Mouse (Mus musculus): Measurements from ENCODE around the gene Tnfrsf23. TPM values are rescaled to one million over a fixed set of nuclear protein-coding genes. Genes with fewer than 3 reads are reported as not detected.
"Not testable (repeated sequence)": the region's sequence is repeated elsewhere in the genome, so short reads cannot be mapped to it uniquely, and the experiment has no call there.

The Tnfrsf23 gene
- polyA plus RNA-seq, 1 experiment, result 4.8 TPM

DNA sequence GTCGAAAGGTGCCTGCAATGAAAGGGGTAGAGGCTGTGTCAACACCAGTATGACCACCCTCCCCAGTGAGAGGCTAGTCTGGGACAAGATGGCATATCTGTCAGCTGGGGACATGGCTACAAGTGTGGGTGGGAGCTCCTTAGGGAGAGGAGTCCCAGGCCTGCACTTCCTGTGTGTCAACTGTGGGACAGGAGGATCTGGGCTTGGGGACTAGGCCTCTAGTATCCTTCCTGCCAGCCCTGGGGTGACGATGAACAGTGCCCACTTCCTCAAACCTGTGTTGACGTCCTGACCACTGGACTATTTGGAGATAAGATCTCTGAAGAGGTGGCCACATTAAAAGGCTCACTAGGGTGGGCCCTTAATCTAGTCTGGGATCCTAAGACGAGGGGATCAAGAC, 4.3 kb upstream of the Tnfrsf23 start:
- H3K4me3 ChIP-seq (ENCODE audit: control insufficient read depth, insufficient read depth, low read length), result no peak overlapping the region
- no peaks in the 10 kb centered on the region for H3K27me3 ChIP-seq (ENCODE audit: control insufficient read depth, insufficient read depth, low read length)
- peaks cover 5% of the 10 kb centered on the region; the same call in 1 of the 2 replicates for H3K4me1 ChIP-seq (replicated peaks; ENCODE audit: control insufficient read depth, insufficient read depth, low read length)
- no peaks in the 10 kb centered on the region for H3K36me3 ChIP-seq (ENCODE audit: control insufficient read depth, insufficient read depth, low read length)
- 60% methylated on average over 4 of the region's 4 CpGs for WGBS
- TF ChIP-seq POLR2A (IDR thresholded peaks at IDR 0.05; ENCODE audit: control insufficient read depth, extremely low read depth, insufficient read depth, low read length, poor library complexity), result no peak
- TF ChIP-seq CTCF (IDR thresholded peaks at IDR 0.05; ENCODE audit: borderline replicate concordance, control insufficient read depth, extremely low read depth, insufficient read depth, low read length, poor library complexity), result no peak
- no peak overlapping the region for H3K27ac ChIP-seq (ENCODE audit: control insufficient read depth, insufficient read depth, low read length)
- no peak for DNase-seq

DNA sequence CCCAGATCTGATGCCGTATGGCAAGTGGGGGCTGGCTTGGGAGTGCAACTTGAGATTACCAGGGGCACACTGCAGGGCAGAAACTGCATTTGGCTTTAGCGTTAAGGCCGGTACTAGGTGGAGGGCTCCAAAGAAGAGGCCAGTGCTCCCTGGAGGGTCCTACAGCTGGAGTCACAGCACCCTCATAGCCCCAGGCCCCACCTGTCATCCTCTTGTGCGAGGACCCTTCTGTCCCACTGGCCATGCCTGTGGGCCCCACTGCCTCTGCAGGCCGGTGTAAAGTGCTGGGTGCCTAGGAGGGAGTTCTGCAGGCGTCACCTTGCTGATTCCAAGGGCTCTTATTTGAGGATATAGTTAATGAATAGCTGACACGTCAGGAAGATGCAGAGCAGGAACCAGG, 3.8 kb upstream of the Tnfrsf23 start:
- no peak overlapping the region for H3K27ac ChIP-seq (ENCODE audit: control insufficient read depth, insufficient read depth, low read length)
- no peaks in the 10 kb centered on the region for H3K27me3 ChIP-seq (ENCODE audit: control insufficient read depth, insufficient read depth, low read length)
- no peak for DNase-seq
- peaks cover 5% of the 10 kb centered on the region; the same call in 1 of the 2 replicates for H3K4me1 ChIP-seq (replicated peaks; ENCODE audit: control insufficient read depth, insufficient read depth, low read length)
- no peak overlapping the region for H3K4me3 ChIP-seq (ENCODE audit: control insufficient read depth, insufficient read depth, low read length)
- no peaks in the 10 kb centered on the region for H3K36me3 ChIP-seq (ENCODE audit: control insufficient read depth, insufficient read depth, low read length)
- 95% methylated on average over 7 of the region's 7 CpGs for WGBS
- no peak for TF ChIP-seq POLR2A (IDR thresholded peaks at IDR 0.05; ENCODE audit: control insufficient read depth, extremely low read depth, insufficient read depth, low read length, poor library complexity)
- TF ChIP-seq CTCF (IDR thresholded peaks at IDR 0.05; ENCODE audit: borderline replicate concordance, control insufficient read depth, extremely low read depth, insufficient read depth, low read length, poor library complexity), result no peak

DNA sequence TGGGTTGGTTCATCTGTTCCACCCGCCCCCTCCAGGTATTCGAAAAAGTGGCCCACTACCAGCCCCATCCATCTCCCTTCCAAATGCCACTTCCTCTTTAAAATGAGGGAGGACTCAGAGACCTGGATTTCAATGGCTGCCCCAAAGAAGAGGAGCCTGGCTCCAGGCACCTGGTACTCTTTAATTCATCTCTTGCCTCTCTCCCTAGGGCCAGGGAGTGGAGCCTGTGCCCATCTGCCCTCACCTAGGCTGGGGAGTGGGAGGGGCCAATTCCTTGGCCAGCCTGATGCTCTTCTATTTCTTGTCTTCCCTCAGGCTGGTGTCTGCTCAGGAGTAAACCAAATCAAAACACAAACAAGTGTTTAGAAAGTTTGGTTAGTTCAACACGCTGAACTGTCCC, 1.0 kb upstream of the Tnfrsf23 start:
- not testable (repeated sequence) for H3K4me3 ChIP-seq (ENCODE audit: control insufficient read depth, insufficient read depth, low read length); H3K36me3 ChIP-seq (ENCODE audit: control insufficient read depth, insufficient read depth, low read length); DNase-seq; H3K27ac ChIP-seq (ENCODE audit: control insufficient read depth, insufficient read depth, low read length); H3K4me1 ChIP-seq (replicated peaks; ENCODE audit: control insufficient read depth, insufficient read depth, low read length); H3K27me3 ChIP-seq (ENCODE audit: control insufficient read depth, insufficient read depth, low read length)
- whole genome bisulfite sequencing, result 75% methylated on average over 3 of the region's 3 CpGs

DNA sequence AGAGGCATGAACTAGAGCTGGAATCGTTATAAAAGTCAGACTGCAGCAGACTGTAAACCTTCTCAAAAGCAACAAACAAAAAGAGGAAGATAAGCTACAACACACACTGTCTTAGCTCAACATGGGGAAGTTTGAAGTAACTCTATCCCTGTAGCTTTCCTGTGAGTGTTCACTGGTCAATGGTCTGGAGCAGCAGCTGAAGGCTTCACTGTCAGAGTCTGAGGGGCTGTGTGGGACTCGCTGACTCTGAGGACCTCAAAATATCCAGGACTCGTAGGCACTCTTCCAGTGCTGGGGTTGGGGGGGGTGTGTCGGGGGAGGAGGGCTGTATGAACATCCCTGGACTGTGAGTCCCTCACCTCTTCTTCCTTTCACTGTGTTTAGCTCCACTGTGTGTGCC, 519 bp upstream of the Tnfrsf23 start:
- not testable (repeated sequence) for H3K27me3 ChIP-seq (ENCODE audit: control insufficient read depth, insufficient read depth, low read length); H3K27ac ChIP-seq (ENCODE audit: control insufficient read depth, insufficient read depth, low read length); H3K4me3 ChIP-seq (ENCODE audit: control insufficient read depth, insufficient read depth, low read length); DNase-seq; H3K4me1 ChIP-seq (replicated peaks; ENCODE audit: control insufficient read depth, insufficient read depth, low read length); H3K36me3 ChIP-seq (ENCODE audit: control insufficient read depth, insufficient read depth, low read length)
- WGBS, result 29% methylated on average over 4 of the region's 4 CpGs

DNA sequence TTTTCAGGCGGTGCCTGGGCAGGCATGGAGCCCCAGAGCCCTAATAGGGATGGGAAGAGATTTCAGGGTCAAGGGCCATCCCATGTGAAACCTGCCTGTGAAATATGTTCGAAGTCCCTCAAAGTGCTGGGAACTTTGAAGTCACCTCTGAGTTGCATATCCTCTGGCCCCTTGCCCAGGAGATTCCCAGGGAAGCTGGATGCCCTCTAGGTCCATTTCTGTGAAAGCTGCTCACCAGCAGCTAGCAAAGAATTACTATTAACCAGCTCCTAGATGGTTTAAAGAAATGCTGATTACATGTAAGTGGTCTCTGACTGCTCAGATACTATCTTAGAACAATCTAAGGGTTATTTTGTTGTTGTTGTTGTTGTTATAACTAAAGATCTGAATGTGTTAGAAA, 1.1 kb downstream of the Tnfrsf23 start:
- H3K36me3 ChIP-seq (ENCODE audit: control insufficient read depth, insufficient read depth, low read length); H3K27me3 ChIP-seq (ENCODE audit: control insufficient read depth, insufficient read depth, low read length); H3K4me3 ChIP-seq (ENCODE audit: control insufficient read depth, insufficient read depth, low read length); H3K27ac ChIP-seq (ENCODE audit: control insufficient read depth, insufficient read depth, low read length); DNase-seq; H3K4me1 ChIP-seq (replicated peaks; ENCODE audit: control insufficient read depth, insufficient read depth, low read length): not testable (repeated sequence)
- 88% methylated on average over 2 of the region's 2 CpGs for WGBS

DNA sequence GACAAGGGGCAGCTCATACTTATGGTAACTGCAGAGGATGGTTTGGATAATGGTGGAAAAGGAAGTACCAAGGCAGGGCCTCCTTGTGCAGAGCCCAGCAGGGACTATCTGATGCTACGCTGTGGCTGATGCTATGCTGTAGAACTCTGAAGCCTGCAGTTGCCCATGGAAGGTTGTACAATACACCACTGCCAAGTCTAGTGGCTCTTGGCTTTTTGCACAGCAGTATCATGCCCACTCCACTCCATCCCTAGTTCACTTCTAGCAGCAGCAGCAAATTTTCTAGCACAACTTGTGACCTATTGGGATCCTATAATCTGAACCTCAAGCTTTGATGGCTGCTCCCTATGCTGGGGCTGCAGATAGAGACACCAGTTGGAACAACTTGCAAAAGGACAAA, 4.1 kb downstream of the Tnfrsf23 start:
- no peak for TF ChIP-seq POLR2A (IDR thresholded peaks at IDR 0.05; ENCODE audit: control insufficient read depth, extremely low read depth, insufficient read depth, low read length, poor library complexity)
- no peak for TF ChIP-seq CTCF (IDR thresholded peaks at IDR 0.05; ENCODE audit: borderline replicate concordance, control insufficient read depth, extremely low read depth, insufficient read depth, low read length, poor library complexity)
- no peak overlapping the region for H3K4me3 ChIP-seq (ENCODE audit: control insufficient read depth, insufficient read depth, low read length)
- DNase-seq, result no peak
- no peak overlapping the region for H3K27ac ChIP-seq (ENCODE audit: control insufficient read depth, insufficient read depth, low read length)
- WGBS, result 85% methylated on average over 1 of the region's 1 CpGs
- no peaks in the 10 kb centered on the region for H3K36me3 ChIP-seq (ENCODE audit: control insufficient read depth, insufficient read depth, low read length)
- H3K27me3 ChIP-seq (ENCODE audit: control insufficient read depth, insufficient read depth, low read length), result no peaks in the 10 kb centered on the region
- H3K4me1 ChIP-seq (replicated peaks; ENCODE audit: control insufficient read depth, insufficient read depth, low read length), result peaks cover 5% of the 10 kb centered on the region; the same call in 1 of the 2 replicates

DNA sequence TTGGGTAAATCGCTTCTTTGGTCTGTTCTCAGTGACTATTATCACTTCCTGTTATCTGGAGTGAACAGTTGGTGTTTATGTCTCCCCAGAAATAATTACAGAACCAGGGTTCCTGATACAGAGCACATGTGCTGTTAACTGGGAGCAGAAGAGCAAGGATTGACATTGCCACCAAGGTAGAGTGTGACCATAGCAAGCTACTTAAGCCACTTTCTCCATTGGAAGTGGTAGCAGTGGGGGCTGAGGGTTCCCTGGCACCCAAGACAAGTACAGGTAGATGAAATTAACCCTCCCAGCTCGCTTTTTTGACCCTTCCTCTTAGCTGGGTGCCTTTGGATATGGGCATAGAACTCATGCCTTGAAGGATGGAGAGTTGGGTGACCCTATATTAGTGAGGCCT, 4.8 kb downstream of the Tnfrsf23 start:
- not testable (repeated sequence) for DNase-seq; H3K27me3 ChIP-seq (ENCODE audit: control insufficient read depth, insufficient read depth, low read length); H3K36me3 ChIP-seq (ENCODE audit: control insufficient read depth, insufficient read depth, low read length); H3K4me3 ChIP-seq (ENCODE audit: control insufficient read depth, insufficient read depth, low read length); H3K4me1 ChIP-seq (replicated peaks; ENCODE audit: control insufficient read depth, insufficient read depth, low read length); H3K27ac ChIP-seq (ENCODE audit: control insufficient read depth, insufficient read depth, low read length)
- 42% methylated on average over 2 of the region's 2 CpGs for WGBS

DNA sequence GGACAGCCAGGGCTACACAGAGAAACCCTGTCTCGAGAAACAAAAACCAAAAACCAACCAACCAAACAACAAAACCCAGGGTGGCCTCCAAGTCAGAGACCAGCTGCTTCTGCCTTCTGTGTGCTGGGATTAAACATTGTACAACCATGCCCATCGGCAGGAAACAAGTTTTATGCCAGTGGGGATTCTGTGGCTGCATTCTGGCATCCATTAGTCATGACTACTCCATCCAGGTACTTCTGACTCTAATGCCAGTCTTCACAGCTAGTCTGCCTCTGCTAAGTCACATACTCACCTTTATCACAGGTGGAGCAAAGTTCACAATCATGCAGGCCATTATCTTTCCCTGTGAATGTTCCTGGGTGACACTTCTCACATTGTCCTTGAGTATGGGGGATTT, 6.0 kb downstream of the Tnfrsf23 start:
- not testable (repeated sequence) for H3K36me3 ChIP-seq (ENCODE audit: control insufficient read depth, insufficient read depth, low read length); DNase-seq; H3K27me3 ChIP-seq (ENCODE audit: control insufficient read depth, insufficient read depth, low read length); H3K27ac ChIP-seq (ENCODE audit: control insufficient read depth, insufficient read depth, low read length); H3K4me1 ChIP-seq (replicated peaks; ENCODE audit: control insufficient read depth, insufficient read depth, low read length); H3K4me3 ChIP-seq (ENCODE audit: control insufficient read depth, insufficient read depth, low read length)
- WGBS, result 89% methylated on average over 2 of the region's 2 CpGs

Measured in thymus, adult 2 months (tissue).